Mouse (Mus musculus): ENCODE results near the gene Gm29094. TPM values are rescaled to one million over a fixed set of nuclear protein-coding genes. Genes with fewer than 3 reads are reported as not detected.

The Gm29094 gene
- total RNA-seq, 1 experiment = not detected

- no peak overlapping the region for H3K9ac ChIP-seq (ENCODE audit: insufficient read depth, low read depth, low read length, poor library complexity, severe bottlenecking)
- TF ChIP-seq CHD2 (IDR thresholded peaks at IDR 0.05; ENCODE audit: low read depth, low read length) (no peak), ZNF384 (IDR thresholded peaks at IDR 0.05; ENCODE audit: low read depth, low read length) (no peak), ZC3H11A (IDR thresholded peaks at IDR 0.05; ENCODE audit: borderline replicate concordance, low read depth, low read length) (no peak), HCFC1 (IDR thresholded peaks at IDR 0.05; ENCODE audit: borderline replicate concordance, insufficient read depth, low read length) (no peak), MAFK (IDR thresholded peaks at IDR 0.05; ENCODE audit: insufficient read depth, low read depth, low read length) (no peak)
- H3K36me3 ChIP-seq (ENCODE audit: control insufficient read depth, insufficient read depth, low read length, poor library complexity, severe bottlenecking) = no peaks in the 10 kb centered on the region
- no peak for DNase-seq (ENCODE audit: low read depth, low spot score)
- H3K27ac ChIP-seq (ENCODE audit: insufficient read depth, low read depth, low read length, poor library complexity, severe bottlenecking) = no peak overlapping the region
- H3K4me3 ChIP-seq (ENCODE audit: insufficient read depth in 1 of 2, low read depth in 1 of 2, low read length in 2 of 2, poor library complexity in 1 of 2, severe bottlenecking in 1 of 2) = no peak overlapping the region
- no peaks in the 10 kb centered on the region for H3K9me3 ChIP-seq (ENCODE audit: control insufficient read depth, insufficient read depth, low read depth, low read length)
- no peaks in the 10 kb centered on the region for H3K4me1 ChIP-seq (ENCODE audit: control insufficient read depth in 2 of 2, insufficient read depth in 2 of 2, low read length in 2 of 2, poor library complexity in 1 of 2)
- in situ Hi-C loops (cut with MboI; ENCODE audit: low sequenced_read_pairs in 2 of 2, unreplicated experiment in 2 of 2) = no loop called here
Observed at GRCm38 (mm10) chr9:89253400-89253799, 54.2 kb downstream of the Gm29094 start.

DNA sequence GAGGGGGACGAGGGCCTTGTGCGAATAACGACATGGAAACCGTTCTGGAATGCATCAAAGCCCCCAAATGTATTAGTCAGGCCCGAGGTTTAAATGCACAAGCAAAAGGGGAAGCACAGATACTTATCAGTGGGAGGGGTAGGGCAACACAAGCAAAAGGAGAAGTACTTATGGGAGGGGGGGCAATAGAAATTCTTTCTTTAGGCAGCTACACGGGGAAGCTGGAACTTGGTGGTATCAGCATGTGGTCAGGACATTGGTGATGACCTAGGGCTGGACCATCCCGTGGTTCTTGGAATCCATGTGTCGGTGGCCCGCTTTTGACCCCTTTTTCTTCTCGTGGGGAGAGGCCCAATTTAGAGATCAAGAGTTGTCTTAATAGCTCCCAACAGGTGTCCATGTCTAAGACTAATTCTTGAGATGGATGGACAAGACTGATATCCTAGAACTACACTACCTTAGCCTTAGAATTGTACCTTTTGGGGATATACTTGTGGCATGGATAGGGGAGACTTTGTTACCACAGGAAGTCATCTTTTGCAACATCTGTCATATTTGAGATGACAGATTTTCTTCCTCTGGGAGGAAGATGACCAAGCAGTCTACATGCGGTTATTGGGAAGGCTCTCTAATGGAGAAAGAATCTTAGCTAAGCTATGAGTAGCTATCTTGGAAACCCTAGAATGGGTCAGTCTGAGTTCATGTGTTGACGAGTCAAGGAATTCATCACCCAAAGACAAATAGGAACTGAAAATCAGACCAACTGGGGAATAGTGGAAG, 57.6 kb downstream of the Gm29094 start:
- Histone ChIP-seq H3K9me3 (ENCODE audit: control insufficient read depth, insufficient read depth, low read depth, low read length) (no peaks in the 10 kb centered on the region), H3K4me1 (ENCODE audit: control insufficient read depth in 2 of 2, insufficient read depth in 2 of 2, low read length in 2 of 2, poor library complexity in 1 of 2) (no peaks in the 10 kb centered on the region), H3K9ac (ENCODE audit: insufficient read depth, low read depth, low read length, poor library complexity, severe bottlenecking) (no peak overlapping the region), H3K27ac (ENCODE audit: insufficient read depth, low read depth, low read length, poor library complexity, severe bottlenecking) (no peak overlapping the region), H3K36me3 (ENCODE audit: control insufficient read depth, insufficient read depth, low read length, poor library complexity, severe bottlenecking) (no peaks in the 10 kb centered on the region), H3K4me3 (ENCODE audit: insufficient read depth in 1 of 2, low read depth in 1 of 2, low read length in 2 of 2, poor library complexity in 1 of 2, severe bottlenecking in 1 of 2) (no peak overlapping the region)
- DNase-seq (ENCODE audit: low read depth, low spot score) = no peak
- in situ Hi-C loops (cut with MboI; ENCODE audit: low sequenced_read_pairs in 2 of 2, unreplicated experiment in 2 of 2) = no loop called here
- TF ChIP-seq MAFK (IDR thresholded peaks at IDR 0.05; ENCODE audit: insufficient read depth, low read depth, low read length) (no peak), CHD2 (IDR thresholded peaks at IDR 0.05; ENCODE audit: low read depth, low read length) (no peak), HCFC1 (IDR thresholded peaks at IDR 0.05; ENCODE audit: borderline replicate concordance, insufficient read depth, low read length) (no peak), ZC3H11A (IDR thresholded peaks at IDR 0.05; ENCODE audit: borderline replicate concordance, low read depth, low read length) (no peak), ZNF384 (IDR thresholded peaks at IDR 0.05; ENCODE audit: low read depth, low read length) (no peak)

DNA sequence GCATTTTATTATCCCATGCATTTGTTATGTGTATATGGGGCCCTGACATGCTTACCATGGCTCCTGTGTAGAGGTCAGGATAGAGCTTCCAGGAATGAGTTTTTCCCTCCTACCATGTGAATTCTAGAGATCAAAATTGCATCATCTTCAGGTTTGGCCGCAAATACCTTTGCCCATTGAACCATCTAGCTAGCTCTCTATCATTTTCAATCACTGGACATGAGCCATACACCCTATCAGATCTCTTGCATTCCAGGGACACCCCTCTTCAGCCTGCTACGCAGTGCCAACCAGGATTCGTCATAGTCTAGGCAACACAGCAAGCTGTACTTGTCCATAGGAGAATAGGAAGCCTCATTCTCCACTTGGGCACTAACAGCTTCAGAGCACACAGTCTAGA, 64.8 kb downstream of the Gm29094 start:
- TF ChIP-seq HCFC1 (IDR thresholded peaks at IDR 0.05; ENCODE audit: borderline replicate concordance, insufficient read depth, low read length) (no peak), ZC3H11A (IDR thresholded peaks at IDR 0.05; ENCODE audit: borderline replicate concordance, low read depth, low read length) (no peak), ZNF384 (IDR thresholded peaks at IDR 0.05; ENCODE audit: low read depth, low read length) (no peak), CHD2 (IDR thresholded peaks at IDR 0.05; ENCODE audit: low read depth, low read length) (no peak), MAFK (IDR thresholded peaks at IDR 0.05; ENCODE audit: insufficient read depth, low read depth, low read length) (no peak)
- no peaks in the 10 kb centered on the region for H3K4me1 ChIP-seq (ENCODE audit: control insufficient read depth in 2 of 2, insufficient read depth in 2 of 2, low read length in 2 of 2, poor library complexity in 1 of 2)
- no peaks in the 10 kb centered on the region for H3K9me3 ChIP-seq (ENCODE audit: control insufficient read depth, insufficient read depth, low read depth, low read length)
- no peak overlapping the region for H3K27ac ChIP-seq (ENCODE audit: insufficient read depth, low read depth, low read length, poor library complexity, severe bottlenecking)
- no peak for DNase-seq (ENCODE audit: low read depth, low spot score)
- H3K36me3 ChIP-seq (ENCODE audit: control insufficient read depth, insufficient read depth, low read length, poor library complexity, severe bottlenecking) = no peaks in the 10 kb centered on the region
- H3K9ac ChIP-seq (ENCODE audit: insufficient read depth, low read depth, low read length, poor library complexity, severe bottlenecking) = no peak overlapping the region
- in situ Hi-C loops (cut with MboI; ENCODE audit: low sequenced_read_pairs in 2 of 2, unreplicated experiment in 2 of 2) = no loop called here
- H3K4me3 ChIP-seq (ENCODE audit: insufficient read depth in 1 of 2, low read depth in 1 of 2, low read length in 2 of 2, poor library complexity in 1 of 2, severe bottlenecking in 1 of 2) = no peak overlapping the region

- no peak for TF ChIP-seq ZNF384 (IDR thresholded peaks at IDR 0.05; ENCODE audit: low read depth, low read length)
- no peak for TF ChIP-seq HCFC1 (IDR thresholded peaks at IDR 0.05; ENCODE audit: borderline replicate concordance, insufficient read depth, low read length)
- TF ChIP-seq ZC3H11A (IDR thresholded peaks at IDR 0.05; ENCODE audit: borderline replicate concordance, low read depth, low read length) = no peak
- TF ChIP-seq CHD2 (IDR thresholded peaks at IDR 0.05; ENCODE audit: low read depth, low read length) = no peak
- TF ChIP-seq MAFK (IDR thresholded peaks at IDR 0.05; ENCODE audit: insufficient read depth, low read depth, low read length) = no peak
- in situ Hi-C loops (cut with MboI; ENCODE audit: low sequenced_read_pairs in 2 of 2, unreplicated experiment in 2 of 2) = no loop called here
Observed at GRCm38 (mm10) chr9:89264571-89264970, 65.4 kb downstream of the Gm29094 start.

More at GRCm38 (mm10) chr9:89264571-89264970, 65.4 kb downstream of the Gm29094 start:
- H3K4me3 ChIP-seq (ENCODE audit: insufficient read depth in 1 of 2, low read depth in 1 of 2, low read length in 2 of 2, poor library complexity in 1 of 2, severe bottlenecking in 1 of 2) = no peak overlapping the region
- H3K27ac ChIP-seq (ENCODE audit: insufficient read depth, low read depth, low read length, poor library complexity, severe bottlenecking) = no peak overlapping the region
- H3K4me1 ChIP-seq (ENCODE audit: control insufficient read depth in 2 of 2, insufficient read depth in 2 of 2, low read length in 2 of 2, poor library complexity in 1 of 2) = no peaks in the 10 kb centered on the region
- DNase-seq (ENCODE audit: low read depth, low spot score) = no peak
- H3K9me3 ChIP-seq (ENCODE audit: control insufficient read depth, insufficient read depth, low read depth, low read length) = no peaks in the 10 kb centered on the region
- H3K9ac ChIP-seq (ENCODE audit: insufficient read depth, low read depth, low read length, poor library complexity, severe bottlenecking) = no peak overlapping the region
- H3K36me3 ChIP-seq (ENCODE audit: control insufficient read depth, insufficient read depth, low read length, poor library complexity, severe bottlenecking) = no peaks in the 10 kb centered on the region

Other genes with a start within 250 kb of the Gm29094 start
- gene Bcl2a1a, start 242.5 kb upstream of the Gm29094 start, total RNA-seq (2012; rRNA removed) = 0.85 TPM in 1 of 2 replicates, not detected in the other
- 0.53 and 1.4 TPM in 2 replicates for gene Trim43b, start 106.5 kb upstream of the Gm29094 start, total RNA-seq (2012; rRNA removed)
- 0.32 and 0.80 TPM in 2 replicates for gene Bcl2a1b, start 170 bp upstream of the Gm29094 start, total RNA-seq (2012; rRNA removed)
- gene Mthfs, start 11.3 kb downstream of the Gm29094 start, total RNA-seq (2012; rRNA removed) = 4.4 and 11.5 TPM in 2 replicates